Comparison of ENCODE assay signal across 18 mouse cellular contexts in genomic region chr9:84055125-84055807, GRCm38 (mm10).
DNase-seq lines count a peak whose midpoint lies in the region; ATAC-seq and TF ChIP-seq lines count a peak whose summit lies in the region.
"Had no signal": no experiment of that assay in that cellular context is flagged by ENCODE, and none has a peak within 500 bp of the region (broad histone marks: within the 10 kb centered on the region; RNA-seq: fewer than 3 reads in every experiment).

No protein-coding gene starts in this region.

- no peak for TF ChIP-seq CTCF in forebrain, postnatal 0 days (IDR thresholded peaks at IDR 0.05; ENCODE audit: low read depth)

- WGBS in midbrain, embryonic 11.5 days: 81% methylated on average over 7 of the region's 7 CpGs
- WGBS in midbrain, embryonic 10.5 days: 91% methylated on average over 7 of the region's 7 CpGs
- WGBS in forebrain, postnatal 0 days: 72% methylated on average over 7 of the region's 7 CpGs
- WGBS in midbrain, embryonic 13.5 days: 63% methylated on average over 7 of the region's 7 CpGs

- H3K9ac ChIP-seq in midbrain, embryonic 11.5 days (ENCODE audit: low read length): no peak overlapping the region
- H3K9ac ChIP-seq in forebrain, postnatal 0 days: no peak overlapping the region
- no peak overlapping the region for H3K9ac ChIP-seq in midbrain, embryonic 13.5 days (replicated peaks)
- H3K9ac ChIP-seq: heart, embryonic 13.5 days; liver, embryonic 12.5 days; lung, embryonic 14.5 days; stomach, embryonic 15.5 days had no signal

- no peaks in the 10 kb centered on the region for H3K9me3 ChIP-seq in midbrain, embryonic 11.5 days (ENCODE audit: control insufficient read depth, low read length)
- no peaks in the 10 kb centered on the region for H3K9me3 ChIP-seq in midbrain, embryonic 10.5 days (replicated peaks)
- no peaks in the 10 kb centered on the region for H3K9me3 ChIP-seq in forebrain, postnatal 0 days (ENCODE audit: low read length)
- H3K9me3 ChIP-seq in midbrain, embryonic 13.5 days: no peaks in the 10 kb centered on the region
- H3K9me3 ChIP-seq: heart, embryonic 13.5 days; limb, embryonic 10.5 days; liver, embryonic 12.5 days; stomach, embryonic 15.5 days had no signal

- no peak for DNase-seq in midbrain, embryonic 11.5 days (ENCODE audit: low spot score, missing footprints)
- DNase-seq in midbrain, embryonic 10.5 days (ENCODE audit: low spot score): no peak
- no peak for DNase-seq in forebrain, postnatal 0 days
- DNase-seq in right cerebral cortex, adult 18-20 months: no peak
- no peak for DNase-seq in adrenal gland, adult (ENCODE audit: inconsistent age in 2 of 2, low spot score in 1 of 2)
- no peak for DNase-seq in layer of hippocampus, adult 9-10 months (ENCODE audit: low spot score)
- DNase-seq: cerebellum, adult 9-11 months; heart, postnatal 36 days; lung, embryonic 14.5 days; thymus, adult 2 months had no signal

- no peak overlapping the region for H3K4me2 ChIP-seq in midbrain, embryonic 11.5 days
- H3K4me2 ChIP-seq in forebrain, postnatal 0 days (ENCODE audit: low read depth): no peak overlapping the region
- H3K4me2 ChIP-seq in midbrain, embryonic 13.5 days (replicated peaks): no peak overlapping the region
- H3K4me2 ChIP-seq: heart, embryonic 13.5 days; liver, embryonic 12.5 days; lung, embryonic 14.5 days; stomach, embryonic 15.5 days had no signal

- H3K27me3 ChIP-seq in midbrain, embryonic 11.5 days (ENCODE audit: control insufficient read depth, insufficient read depth, low read length): no peaks in the 10 kb centered on the region
- H3K27me3 ChIP-seq in midbrain, embryonic 10.5 days (ENCODE audit: low read depth, poor library complexity, severe bottlenecking): no peaks in the 10 kb centered on the region
- no peaks in the 10 kb centered on the region for H3K27me3 ChIP-seq in forebrain, postnatal 0 days (ENCODE audit: insufficient read depth, low read length)
- H3K27me3 ChIP-seq in midbrain, embryonic 13.5 days: no peaks in the 10 kb centered on the region
- H3K27me3 ChIP-seq: heart, embryonic 13.5 days; liver, embryonic 12.5 days; stomach, embryonic 15.5 days had no signal

- no peaks in the 10 kb centered on the region for H3K4me1 ChIP-seq in midbrain, embryonic 11.5 days (ENCODE audit: control insufficient read depth, insufficient read depth, low read length)
- no peaks in the 10 kb centered on the region for H3K4me1 ChIP-seq in midbrain, embryonic 10.5 days
- no peaks in the 10 kb centered on the region for H3K4me1 ChIP-seq in forebrain, postnatal 0 days (ENCODE audit: insufficient read depth)
- peaks cover 8% of the 10 kb centered on the region for H3K4me1 ChIP-seq in midbrain, embryonic 13.5 days (replicated peaks)
- H3K4me1 ChIP-seq: liver, embryonic 12.5 days; stomach, embryonic 15.5 days had no signal

- no peaks in the 10 kb centered on the region for H3K36me3 ChIP-seq in midbrain, embryonic 11.5 days (ENCODE audit: control insufficient read depth, insufficient read depth, low read length)
- no peaks in the 10 kb centered on the region for H3K36me3 ChIP-seq in midbrain, embryonic 10.5 days
- H3K36me3 ChIP-seq in forebrain, postnatal 0 days (ENCODE audit: insufficient read depth): no peaks in the 10 kb centered on the region
- H3K36me3 ChIP-seq in midbrain, embryonic 13.5 days: no peaks in the 10 kb centered on the region
- H3K36me3 ChIP-seq: heart, embryonic 13.5 days; limb, embryonic 10.5 days; liver, embryonic 12.5 days; stomach, embryonic 15.5 days had no signal

- H3K27ac ChIP-seq in midbrain, embryonic 11.5 days (ENCODE audit: low read depth, low read length): no peak overlapping the region
- H3K27ac ChIP-seq in midbrain, embryonic 10.5 days (replicated peaks): no peak overlapping the region
- H3K27ac ChIP-seq in forebrain, postnatal 0 days (ENCODE audit: low read depth, low read length): no peak overlapping the region
- 0 out of 2 replicates have a peak overlapping the region, but pooled peaks have one; percentile 21 for H3K27ac ChIP-seq in midbrain, embryonic 13.5 days
- H3K27ac ChIP-seq: heart, embryonic 13.5 days; layer of hippocampus, adult 2 months; left cerebral cortex, adult 2 months; limb, embryonic 10.5 days; liver, embryonic 12.5 days; stomach, embryonic 15.5 days had no signal

- H3K4me3 ChIP-seq in midbrain, embryonic 11.5 days (ENCODE audit: low read depth, low read length): no peak overlapping the region
- no peak overlapping the region for H3K4me3 ChIP-seq in midbrain, embryonic 10.5 days
- no peak overlapping the region for H3K4me3 ChIP-seq in forebrain, postnatal 0 days (ENCODE audit: low read depth, low read length)
- H3K4me3 ChIP-seq in midbrain, embryonic 13.5 days (replicated peaks): no peak overlapping the region
- H3K4me3 ChIP-seq: heart, embryonic 13.5 days; layer of hippocampus, adult 2 months; left cerebral cortex, adult 2 months; limb, embryonic 10.5 days; liver, embryonic 12.5 days; stomach, embryonic 15.5 days had no signal

- peak; percentile 68; the same call in 1 of the 2 replicates for ATAC-seq in midbrain, embryonic 11.5 days (ENCODE audit: low FRiP score)
- ATAC-seq in forebrain, postnatal 0 days: peak; percentile 43
- peak; percentile 86 for ATAC-seq in midbrain, embryonic 13.5 days
- ATAC-seq: intestine, embryonic 16.5 days; liver, embryonic 12.5 days had no signal
